Mouse (Mus musculus) brain, embryonic 14.5 days (tissue): Measurements from ENCODE around the gene Thsd4.

Experiments
- CTCF ChIP-seq: fragments of 200-500 bp; IDR thresholded peaks from 2 replicates; pipeline ENCODE4 v1.5.1; 2012; ENCODE audit warnings: inconsistent platforms, mild to moderate bottlenecking, moderate library complexity, borderline replicate concordance; ENCODE audit not compliant: insufficient read depth, insufficient read length; ENCODE audit errors: extremely low read depth
- POLR2A ChIP-seq: fragments of 200-500 bp; IDR thresholded peaks from 2 replicates; pipeline ENCODE4 v1.6.1; 2012; ENCODE audit warnings: mild to moderate bottlenecking, inconsistent platforms, borderline replicate concordance; ENCODE audit not compliant: poor library complexity, insufficient read depth, insufficient read length, severe bottlenecking; ENCODE audit errors: extremely low read depth

- no peak for TF ChIP-seq POLR2A
- TF ChIP-seq CTCF = no peak
Observed at GRCm38 (mm10) chr9:60315533-60315932, 206.3 kb downstream of the Thsd4 start.
